8 mouse cellular contexts compared by ENCODE assay signal in the genomic region with DNA sequence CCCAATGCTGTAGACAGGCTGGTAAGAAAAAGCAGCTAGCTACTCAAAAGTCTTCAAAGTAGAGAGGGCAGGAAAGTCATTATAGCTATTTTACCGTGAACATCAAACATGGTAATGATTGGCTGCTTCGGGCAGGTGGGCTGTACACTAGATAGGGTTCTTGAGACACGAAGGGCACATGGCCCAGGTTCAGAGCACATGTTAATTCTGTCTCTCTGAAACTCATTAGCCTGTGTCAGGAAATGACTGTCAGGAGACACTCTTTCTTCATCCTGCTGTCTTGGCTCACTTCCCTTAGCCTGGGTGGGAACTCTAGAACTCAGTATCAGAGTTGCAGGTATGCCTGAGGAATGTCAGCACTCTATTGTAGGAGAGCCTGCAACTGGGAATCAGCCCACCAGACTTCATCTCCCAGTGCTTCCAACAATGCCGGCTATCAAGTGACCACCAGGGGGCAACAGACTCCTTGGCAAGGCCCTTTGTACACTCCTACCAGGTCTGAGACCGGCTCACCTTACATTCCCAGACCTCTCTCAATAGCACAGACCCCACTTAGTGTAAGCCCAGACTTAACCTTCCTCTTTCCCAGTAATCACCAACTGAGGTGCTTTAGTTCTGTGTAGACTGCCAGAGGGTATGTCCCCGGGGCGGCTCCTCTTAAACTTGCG. TPM values are rescaled to one million over a fixed set of nuclear protein-coding genes. Genes with fewer than 3 reads are reported as not detected.
DNase-seq lines count a peak whose midpoint lies in the region; ATAC-seq and TF ChIP-seq lines count a peak whose summit lies in the region.

No protein-coding gene starts in this region.

- H3K4me1 ChIP-seq in cerebellum, adult 2 months (ENCODE audit: control insufficient read depth, insufficient read depth, low read length): peaks cover 5% of the 10 kb centered on the region; the same call in 1 of the 2 replicates
- H3K4me1 ChIP-seq in hindbrain, embryonic 12.5 days: peaks cover 18% of the 10 kb centered on the region
- peaks cover 34% of the 10 kb centered on the region for H3K4me1 ChIP-seq in megakaryocyte, embryonic 14.5 days

- peak overlapping the region; percentile 22; the same call in 1 of the 2 replicates for H3K4me2 ChIP-seq in hindbrain, embryonic 12.5 days (replicated peaks)

- no peak overlapping the region for H3K9ac ChIP-seq in hindbrain, embryonic 12.5 days

- H3K9me3 ChIP-seq in hindbrain, embryonic 12.5 days (replicated peaks): no peaks in the 10 kb centered on the region
- H3K9me3 ChIP-seq in megakaryocyte, embryonic 14.5 days: no peaks in the 10 kb centered on the region

- no peak overlapping the region for H3K4me3 ChIP-seq in cerebellum, adult 2 months (replicated peaks; ENCODE audit: insufficient read depth, low read depth, low read length)
- no peak overlapping the region for H3K4me3 ChIP-seq in hindbrain, embryonic 12.5 days
- H3K4me3 ChIP-seq in left cerebral cortex, adult 2 months: no peak overlapping the region
- H3K4me3 ChIP-seq in megakaryocyte, embryonic 14.5 days (replicated peaks): peak overlapping the region; percentile 33

- H3K27me3 ChIP-seq in cerebellum, adult 2 months (ENCODE audit: control insufficient read depth, insufficient read depth, low read length): no peaks in the 10 kb centered on the region
- no peaks in the 10 kb centered on the region for H3K27me3 ChIP-seq in hindbrain, embryonic 12.5 days
- H3K27me3 ChIP-seq in megakaryocyte, embryonic 14.5 days (replicated peaks): no peaks in the 10 kb centered on the region

- intact Hi-C loops in left cerebral cortex, adult 2 months (cut with DNase I): loop anchor here (1.0 to 10.0 kb wide), 4 partner anchors 102 to 608 kb away; partner anchors contain the start of genes Cish, Dcaf1, Rad54l2 and Rbm15b

- 0 out of 2 replicates have a peak, but pooled peaks cover under 1% of the 10 kb centered on the region for H3K36me3 ChIP-seq in hindbrain, embryonic 12.5 days
- H3K36me3 ChIP-seq in megakaryocyte, embryonic 14.5 days (replicated peaks; ENCODE audit: low read length): peaks cover 30% of the 10 kb centered on the region

- DNase-seq in NIH3T3 (ENCODE audit: low read depth): peak; percentile 82
- peak; percentile 70 to 74 for DNase-seq in cerebellum, adult 2 months
- peak; percentile 64 to 65 for DNase-seq in left cerebral cortex, adult 2 months (ENCODE audit: extremely low spot score in 1 of 2, low spot score in 2 of 2)
- peak; percentile 78 for DNase-seq in right cerebral cortex, postnatal 14 days
- DNase-seq in yolk sac, embryonic 10.5 days (ENCODE audit: low spot score): peak; percentile 72

- 36% methylated on average over 8 of the region's 8 CpGs for WGBS in cerebellum, adult 2 months
- WGBS in hindbrain, embryonic 12.5 days: 42% methylated on average over 8 of the region's 8 CpGs

- no peak overlapping the region for H3K27ac ChIP-seq in cerebellum, adult 2 months (ENCODE audit: insufficient read depth, low read length)
- H3K27ac ChIP-seq in hindbrain, embryonic 12.5 days: no peak overlapping the region
- no peak overlapping the region for H3K27ac ChIP-seq in left cerebral cortex, adult 2 months

- peak; percentile 45; the same call in 1 of the 2 replicates for ATAC-seq in frontal cortex, adult (ENCODE audit: low TSS enrichment)
- peak; percentile 60 for ATAC-seq in hindbrain, embryonic 12.5 days (ENCODE audit: low FRiP score)

- peak; percentile 87 for TF ChIP-seq CTCF in cerebellum, adult 2 months (IDR thresholded peaks at IDR 0.05; ENCODE audit: borderline replicate concordance, insufficient read depth, low read depth, low read length)
- TF ChIP-seq CTCF in left cerebral cortex, adult 2 months (IDR thresholded peaks at IDR 0.05): peak; percentile 89

- TF ChIP-seq POLR2A in cerebellum, adult 2 months (IDR thresholded peaks at IDR 0.05; ENCODE audit: borderline replicate concordance, insufficient read depth, low read length): no peak

RNA-seq across cellular contexts. Expression of gene Tex264, which starts 1.4 kb away (rescaled TPM):
- 96.5 and 102 TPM in 2 replicates for polyA plus RNA-seq in cerebellum, adult 2 months (2012; rRNA removed)
- polyA plus RNA-seq in hindbrain, embryonic 12.5 days (2016; fragmentation: Nextera tagmentation; extraction: Ambion mirVana): 40.7 and 41.0 TPM in 2 replicates
- total RNA-seq in left cerebral cortex, adult 2 months (2021): 10 to 100 TPM; 92.2 to 98.1 TPM
- 87.2 and 196 TPM in 2 replicates for polyA plus RNA-seq in megakaryocyte, embryonic 14.5 days (2012; ENCODE audit: insufficient read depth, low replicate concordance)

RNA-seq across cellular contexts. Expression of gene Grm2, which starts 31.2 kb away (rescaled TPM):
- 17.1 and 20.5 TPM in 2 replicates for polyA plus RNA-seq in cerebellum, adult 2 months (2012; rRNA removed)
- polyA plus RNA-seq in hindbrain, embryonic 12.5 days (2016; fragmentation: Nextera tagmentation; extraction: Ambion mirVana): 4.4 and 4.7 TPM in 2 replicates
- 10 to 100 TPM; 57.0 to 60.5 TPM for total RNA-seq in left cerebral cortex, adult 2 months (2021)
- polyA plus RNA-seq in megakaryocyte, embryonic 14.5 days (2012; ENCODE audit: insufficient read depth, low replicate concordance): not detected in 2 replicates
